14 mouse cellular contexts compared by ENCODE assay signal in genomic region chr6:71734910-71735599, GRCm38 (mm10). TPM values are rescaled to one million over a fixed set of nuclear protein-coding genes. Genes with fewer than 3 reads are reported as not detected.
DNase-seq lines count a peak whose midpoint lies in the region; ATAC-seq and TF ChIP-seq lines count a peak whose summit lies in the region.
"Had no signal": no experiment of that assay in that cellular context is flagged by ENCODE, and none has a peak within 500 bp of the region (broad histone marks: within the 10 kb centered on the region; RNA-seq: fewer than 3 reads in every experiment).

No protein-coding gene starts in this region.

- H3K4me1 ChIP-seq in limb, embryonic 12.5 days (replicated peaks) = peaks cover 15% of the 10 kb centered on the region
- peaks cover 14% of the 10 kb centered on the region for H3K4me1 ChIP-seq in limb, embryonic 10.5 days
- H3K4me1 ChIP-seq in kidney, adult 2 months (ENCODE audit: control insufficient read depth, insufficient read depth, low read length) = no peaks in the 10 kb centered on the region
- peaks cover 13% of the 10 kb centered on the region for H3K4me1 ChIP-seq in liver, embryonic 11.5 days (replicated peaks; ENCODE audit: control insufficient read depth, insufficient read depth, low read length)

- DNase-seq in adrenal gland, postnatal 14 days = peak; percentile 24
- DNase-seq in adrenal gland, postnatal 10 days = no peak
- no peak for DNase-seq in limb, embryonic 10.5 days (ENCODE audit: low spot score)
- DNase-seq in kidney, adult 2 months = peak; percentile 48
- no peak for DNase-seq in liver, embryonic 11.5 days (ENCODE audit: low spot score)
- no peak for DNase-seq in cerebellum, adult 9-11 months
- no peak for DNase-seq in ovary, postnatal 36 days (ENCODE audit: low spot score)
- DNase-seq: cerebellum, adult 11-12 months; gastrocnemius, postnatal 25 days had no signal

- ATAC-seq in limb, embryonic 12.5 days (ENCODE audit: insufficient number of reproducible peaks, insufficient read depth, low FRiP score, low TSS enrichment, low read depth) = no peak
- ATAC-seq in liver, embryonic 11.5 days (replicated peaks; ENCODE audit: low FRiP score) = no peak
- ATAC-seq: forebrain, embryonic 15.5 days; intestine, embryonic 16.5 days had no signal

- no peaks in the 10 kb centered on the region for H3K36me3 ChIP-seq in limb, embryonic 12.5 days
- H3K36me3 ChIP-seq in limb, embryonic 10.5 days = no peaks in the 10 kb centered on the region
- no peaks in the 10 kb centered on the region for H3K36me3 ChIP-seq in kidney, adult 2 months (ENCODE audit: control insufficient read depth, insufficient read depth, low read length)
- H3K36me3 ChIP-seq in liver, embryonic 11.5 days (ENCODE audit: control insufficient read depth, insufficient read depth, low read length) = no peaks in the 10 kb centered on the region
- H3K36me3 ChIP-seq: forebrain, embryonic 15.5 days; G1E; stomach, embryonic 15.5 days had no signal

- no peaks in the 10 kb centered on the region for H3K9me3 ChIP-seq in limb, embryonic 12.5 days
- no peaks in the 10 kb centered on the region for H3K9me3 ChIP-seq in limb, embryonic 10.5 days (replicated peaks)
- no peaks in the 10 kb centered on the region for H3K9me3 ChIP-seq in liver, embryonic 11.5 days (ENCODE audit: control insufficient read depth, low read length)
- H3K9me3 ChIP-seq: forebrain, embryonic 15.5 days; G1E; stomach, embryonic 15.5 days had no signal

- 39% methylated on average over 4 of the region's 4 CpGs for WGBS in limb, embryonic 12.5 days
- 52% methylated on average over 4 of the region's 4 CpGs for WGBS in limb, embryonic 10.5 days
- WGBS in kidney, adult 2 months = 39% methylated on average over 4 of the region's 4 CpGs
- WGBS in liver, embryonic 11.5 days = 45% methylated on average over 4 of the region's 4 CpGs

- no peak overlapping the region for H3K4me2 ChIP-seq in limb, embryonic 12.5 days
- no peak overlapping the region for H3K4me2 ChIP-seq in liver, embryonic 11.5 days
- H3K4me2 ChIP-seq: forebrain, embryonic 15.5 days; stomach, embryonic 15.5 days had no signal

- TF ChIP-seq CTCF in kidney, adult 2 months (conservative IDR thresholded peaks at IDR 0.05; ENCODE audit: insufficient read depth, insufficient read length, low read depth, low read length) = no peak

- no peak overlapping the region for H3K4me3 ChIP-seq in limb, embryonic 12.5 days (replicated peaks)
- H3K4me3 ChIP-seq in limb, embryonic 10.5 days = no peak overlapping the region
- no peak overlapping the region for H3K4me3 ChIP-seq in kidney, adult 2 months (ENCODE audit: insufficient read depth, low read depth, low read length)
- no peak overlapping the region for H3K4me3 ChIP-seq in liver, embryonic 11.5 days (ENCODE audit: low read depth, low read length)
- H3K4me3 ChIP-seq: forebrain, embryonic 15.5 days; stomach, embryonic 15.5 days had no signal

- H3K27me3 ChIP-seq in limb, embryonic 12.5 days = no peaks in the 10 kb centered on the region
- H3K27me3 ChIP-seq in limb, embryonic 10.5 days (ENCODE audit: low read depth, poor library complexity, severe bottlenecking) = no peaks in the 10 kb centered on the region
- no peaks in the 10 kb centered on the region for H3K27me3 ChIP-seq in kidney, adult 2 months (replicated peaks; ENCODE audit: control insufficient read depth, insufficient read depth, low read length)
- H3K27me3 ChIP-seq in liver, embryonic 11.5 days (replicated peaks; ENCODE audit: control insufficient read depth, insufficient read depth, low read length) = no peaks in the 10 kb centered on the region
- H3K27me3 ChIP-seq: forebrain, embryonic 15.5 days; stomach, embryonic 15.5 days had no signal

- TF ChIP-seq POLR2A in kidney, adult 2 months (IDR thresholded peaks at IDR 0.05; ENCODE audit: low read depth, low read length) = no peak

- 0 out of 2 replicates have a peak overlapping the region, but pooled peaks have one; percentile 12 for H3K27ac ChIP-seq in limb, embryonic 12.5 days
- H3K27ac ChIP-seq in limb, embryonic 10.5 days = no peak overlapping the region
- no peak overlapping the region for H3K27ac ChIP-seq in kidney, adult 2 months (ENCODE audit: insufficient read depth, low read depth, low read length)
- H3K27ac ChIP-seq in liver, embryonic 11.5 days (ENCODE audit: low read depth, low read length) = 0 out of 2 replicates have a peak overlapping the region, but pooled peaks have one; percentile 50
- H3K27ac ChIP-seq: forebrain, embryonic 15.5 days; stomach, embryonic 15.5 days had no signal

- no peak overlapping the region for H3K9ac ChIP-seq in limb, embryonic 12.5 days (replicated peaks)
- H3K9ac ChIP-seq in liver, embryonic 11.5 days (ENCODE audit: low read depth, low read length) = no peak overlapping the region
- H3K9ac ChIP-seq: forebrain, embryonic 15.5 days; stomach, embryonic 15.5 days had no signal

RNA-seq across cellular contexts. Expression of gene Reep1, which starts 27.7 kb away (rescaled TPM):
- 8.2 and 11.0 TPM in 2 replicates for total RNA-seq in adrenal gland, postnatal 14 days (2021)
- 10 to 100 TPM; 12.7 to 21.0 TPM for total RNA-seq in adrenal gland, postnatal 10 days (2021)
- 9.8 TPM in 2 replicates for polyA plus RNA-seq in limb, embryonic 12.5 days (2016; fragmentation: Nextera tagmentation; extraction: Ambion mirVana)
- 7.3 and 7.8 TPM in 2 replicates for polyA plus RNA-seq in limb, embryonic 10.5 days (2016; fragmentation: Nextera tagmentation; extraction: Ambion mirVana)
- 0.61 and 1.5 TPM in 2 replicates for polyA plus RNA-seq in kidney, adult 2 months (2012; rRNA removed)
- polyA plus RNA-seq in liver, embryonic 11.5 days (2014; fragmentation: Nextera tagmentation; extraction: Ambion mirVana) = 11.1 and 12.2 TPM in 2 replicates
- polyA plus RNA-seq: G1E had no signal

Comparison
In these comparisons a context has a peak if more than half of its experiments do, and no peak if none do; other contexts are left out.
1. DNase-seq: peak in adrenal gland, postnatal 14 days (single experiment) and kidney, adult 2 months (single experiment); none in adrenal gland, postnatal 10 days (single experiment), limb, embryonic 10.5 days (single experiment), liver, embryonic 11.5 days (single experiment), cerebellum, adult 9-11 months (single experiment) and ovary, postnatal 36 days (single experiment).
2. H3K27ac ChIP-seq: peak in limb, embryonic 12.5 days (single experiment) and liver, embryonic 11.5 days (single experiment); none in limb, embryonic 10.5 days (single experiment) and kidney, adult 2 months (single experiment).